In genomic region chr7:122970864-122971420, GRCm38 (mm10) we compare ENCODE assay signal across 8 mouse cellular contexts. TPM values are rescaled to one million over a fixed set of nuclear protein-coding genes. Genes with fewer than 3 reads are reported as not detected.
DNase-seq lines count a peak whose midpoint lies in the region; ATAC-seq and TF ChIP-seq lines count a peak whose summit lies in the region.

No protein-coding gene starts in this region.

- no peak for TF ChIP-seq POLR2A in embryonic fibroblast, embryonic 13.5 days (IDR thresholded peaks at IDR 0.05; ENCODE audit: low read depth, low read length)

- no peaks in the 10 kb centered on the region for H3K9me3 ChIP-seq in stomach, embryonic 16.5 days (replicated peaks; ENCODE audit: control insufficient read depth, low read length)

- TF ChIP-seq CTCF in gastrocnemius, adult 2 months (IDR thresholded peaks at IDR 0.05): no peak
- TF ChIP-seq CTCF in embryonic fibroblast, embryonic 13.5 days (IDR thresholded peaks at IDR 0.05; ENCODE audit: borderline replicate concordance, insufficient read depth, low read length): no peak

- peak overlapping the region; percentile 82 for H3K4me2 ChIP-seq in stomach, embryonic 16.5 days (ENCODE audit: low read depth, low read length)

- no peak for DNase-seq in gastrocnemius, adult 2 months
- DNase-seq in gastrocnemius, postnatal 4 days (ENCODE audit: low spot score in 2 of 2): no peak
- DNase-seq in CD4-positive helper T cell, adult 2 months (ENCODE audit: low read depth, low spot score): peak; percentile 43
- DNase-seq in liver: peak; percentile 7
- DNase-seq in T-cell, adult 2 months (ENCODE audit: low spot score): no peak

- WGBS in stomach, embryonic 16.5 days: under 1% methylated on average over 14 of the region's 14 CpGs

- peak overlapping the region; percentile 100 for H3K9ac ChIP-seq in stomach, embryonic 16.5 days (ENCODE audit: low read length)

- H3K36me3 ChIP-seq in stomach, embryonic 16.5 days (ENCODE audit: control insufficient read depth, insufficient read depth, low read length): no peaks in the 10 kb centered on the region

- peak overlapping the region; percentile 86 for H3K4me3 ChIP-seq in gastrocnemius, adult 2 months
- peak overlapping the region; percentile 94 for H3K4me3 ChIP-seq in embryonic fibroblast, embryonic 13.5 days (ENCODE audit: insufficient read depth, low read length)
- H3K4me3 ChIP-seq in stomach, embryonic 16.5 days (replicated peaks; ENCODE audit: low read length): peak overlapping the region; percentile 99

- no peaks in the 10 kb centered on the region for H3K27me3 ChIP-seq in stomach, embryonic 16.5 days (ENCODE audit: control insufficient read depth, insufficient read depth, low read length)

- intact Hi-C loops in gastrocnemius, adult 2 months (cut with DNase I): no loop called here

- peaks cover 3% of the 10 kb centered on the region; the same call in 1 of the 2 replicates for H3K4me1 ChIP-seq in embryonic fibroblast, embryonic 13.5 days (ENCODE audit: control insufficient read depth, insufficient read depth, low read length)
- H3K4me1 ChIP-seq in stomach, embryonic 16.5 days (ENCODE audit: control insufficient read depth, insufficient read depth, low read length): peaks cover 12% of the 10 kb centered on the region

- no peak for ATAC-seq in stomach, embryonic 16.5 days (ENCODE audit: insufficient read depth, low FRiP score)
- no peak for ATAC-seq in cerebellum, adult (ENCODE audit: insufficient number of reproducible peaks, low FRiP score, low TSS enrichment)

- peak overlapping the region; percentile 100 for H3K27ac ChIP-seq in gastrocnemius, adult 2 months
- H3K27ac ChIP-seq in embryonic fibroblast, embryonic 13.5 days (ENCODE audit: insufficient read depth, low read length): no peak overlapping the region
- H3K27ac ChIP-seq in stomach, embryonic 16.5 days (ENCODE audit: low read length): peak overlapping the region; percentile 91

RNA-seq across cellular contexts. Expression of gene Rbbp6, which starts 5.5 kb away (rescaled TPM):
- 10 to 100 TPM; 25.7 to 30.5 TPM for total RNA-seq in gastrocnemius, adult 2 months (2021)
- total RNA-seq in gastrocnemius, postnatal 4 days (2021): 10 to 100 TPM; 44.9 to 52.5 TPM
- polyA plus RNA-seq in embryonic fibroblast, embryonic 13.5 days (2011; ENCODE audit: insufficient read length, low read depth, missing spikeins): 47.9 and 69.6 TPM in 2 replicates
- 21.9 and 23.7 TPM in 2 replicates for polyA plus RNA-seq in stomach, embryonic 16.5 days (2015; fragmentation: Nextera tagmentation; extraction: Ambion mirVana)

Comparison
In these comparisons a context has a peak if more than half of its experiments do, and no peak if none do; other contexts are left out.
1. DNase-seq: peak in CD4-positive helper T cell, adult 2 months (single experiment) and liver (single experiment); none in gastrocnemius, adult 2 months (single experiment), gastrocnemius, postnatal 4 days (0 of 2) and T-cell, adult 2 months (single experiment).
2. Peak in every context shown above with its lines, with median percentiles within 50 percentile points of each other: H3K4me3 ChIP-seq.